Mouse (Mus musculus) ES-Bruce4 (cell line): ENCODE measurements at regions not wholly inside any gene's neighbourhood (a gene's known extent, or its start where the extent isn't known, plus 50 kb on each side); places are given as distances from the start of the nearest gene placed in this dataset.

Experiments
- CTCF ChIP-seq: IDR thresholded peaks from one replicate; pipeline ENCODE4 v1.8.1; 2011; ENCODE audit warnings: low read depth, low read length
- POLR2A ChIP-seq: IDR thresholded peaks from one replicate; pipeline ENCODE4 v1.8.1; 2011; ENCODE audit warnings: low read length; ENCODE audit not compliant: insufficient read depth

- TF ChIP-seq CTCF (no peak), POLR2A (no peak)
These were observed 98.9 kb upstream of the Npvf start for GRCm38 (mm10) chr6:50753151-50753550.
